Mouse (Mus musculus) CD4-positive, CD25-positive, alpha-beta regulatory T cell, adult 4 months (primary cell): ENCODE measurements around the gene Itprid2. TPM values are rescaled to one million over a fixed set of nuclear protein-coding genes. Genes with fewer than 3 reads are reported as not detected.

ENCODE experiments used
- ATAC-seq: one replicate; pipeline ENCODE4 v1.8.0; 2017
- polyA plus RNA-seq, 2 experiments: library from polyadenylated mRNA; unstranded; fragments of 100-300 nt; shearing (Covaris generic); gene quantifications; one replicate each; pipeline ENCODE4 v1.2.1; 2017

Itprid2 gene
- polyA plus RNA-seq, 2 experiments from 2014 or later: 4.9 to 6.2 TPM

DNA sequence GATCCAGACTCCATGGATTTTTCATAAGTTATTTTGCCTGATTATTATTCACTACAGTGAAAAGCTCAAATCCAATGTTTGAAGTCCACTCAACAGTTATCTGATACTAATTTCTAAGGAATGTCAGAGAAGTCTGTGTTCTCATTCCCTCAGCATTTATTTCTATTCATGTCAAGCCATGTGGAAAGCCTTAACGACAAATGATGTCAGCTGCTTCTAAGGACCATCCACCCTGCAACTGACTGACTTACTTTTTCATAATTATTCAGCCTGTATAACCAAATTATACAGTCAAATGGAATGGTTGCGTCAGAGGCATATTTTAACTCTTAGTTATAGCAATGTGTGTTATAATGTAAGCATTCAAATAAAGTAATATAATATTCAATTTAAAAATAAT lies 80.8 kb downstream of the Itprid2 start:
- ATAC-seq: no peak

DNA sequence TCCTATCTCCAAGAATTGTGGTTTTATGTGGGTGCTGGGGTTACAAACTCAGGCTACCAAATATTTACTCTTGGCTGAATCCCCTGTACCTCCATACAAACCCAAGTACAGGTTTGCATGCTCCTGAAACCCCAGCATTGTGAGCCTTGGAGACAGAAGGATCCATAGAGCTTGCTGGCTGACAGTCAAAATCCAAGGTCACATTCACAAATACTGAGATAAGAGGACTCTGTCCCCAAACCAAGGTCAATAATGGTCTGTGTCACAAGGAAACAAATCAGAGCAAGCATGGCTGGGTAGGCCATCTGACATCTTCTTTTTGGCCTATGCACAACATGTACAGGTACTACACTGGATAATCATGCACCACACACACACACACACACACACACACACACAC lies 82.7 kb downstream of the Itprid2 start:
- no peak for ATAC-seq

- no peak for ATAC-seq
Observed at GRCm38 (mm10) chr2:79722415-79722814, 87.3 kb downstream of the Itprid2 start.

Other genes with a start within 250 kb of the Itprid2 start
- gene Neurod1, start 178.6 kb upstream of the Itprid2 start, polyA plus RNA-seq: not detected
- gene Cerkl, start 178.6 kb upstream of the Itprid2 start, polyA plus RNA-seq: 10 to 100 TPM; 35.8 to 46.1 TPM
- under 1 TPM in 1 of 2 experiments, not detected in 1; 0.17 TPM for gene Ppp1r1c, start 72.4 kb downstream of the Itprid2 start, polyA plus RNA-seq